Mouse (Mus musculus): ENCODE measurements around the gene Raet1e.
"Not testable (repeated sequence)": the region's sequence is repeated elsewhere in the genome, so short reads cannot be mapped to it uniquely, and the experiment has no call there.

The Raet1e gene

GRCm38 (mm10) chr10:22165328-22166003 is 7.1 kb downstream of the Raet1e start:
- not testable (repeated sequence) for DNase-seq

- not testable (repeated sequence) for DNase-seq
Observed at GRCm38 (mm10) chr10:22166025-22166424, 7.7 kb downstream of the Raet1e start.

GRCm38 (mm10) chr10:22167061-22167460 is 8.7 kb downstream of the Raet1e start:
- DNase-seq: not testable (repeated sequence)

- DNase-seq: not testable (repeated sequence)
Observed at GRCm38 (mm10) chr10:22169116-22169515, 10.7 kb downstream of the Raet1e start.

GRCm38 (mm10) chr10:22172431-22173334 is 14.3 kb downstream of the Raet1e start:
- DNase-seq: not testable (repeated sequence)

GRCm38 (mm10) chr10:22173335-22174189 is 15.2 kb downstream of the Raet1e start:
- DNase-seq: not testable (repeated sequence)

- not testable (repeated sequence) for DNase-seq
Observed at GRCm38 (mm10) chr10:22174190-22174487, 15.8 kb downstream of the Raet1e start.

- not testable (repeated sequence) for DNase-seq
Observed at GRCm38 (mm10) chr10:22176515-22176914, 18.1 kb downstream of the Raet1e start.

- not testable (repeated sequence) for DNase-seq
Observed at GRCm38 (mm10) chr10:22191035-22191434, 32.7 kb downstream of the Raet1e start.

- not testable (repeated sequence) for DNase-seq
Observed at GRCm38 (mm10) chr10:22201352-22201751, 43.0 kb downstream of the Raet1e start.

GRCm38 (mm10) chr10:22202784-22203583 is 44.6 kb downstream of the Raet1e start:
- DNase-seq: not testable (repeated sequence)

- not testable (repeated sequence) for DNase-seq
Observed at GRCm38 (mm10) chr10:22206443-22206842, 48.1 kb downstream of the Raet1e start.

GRCm38 (mm10) chr10:22212012-22212696 is 53.8 kb downstream of the Raet1e start:
- peak; percentile 42 to 47 for DNase-seq

GRCm38 (mm10) chr10:22223474-22224349 is 65.3 kb downstream of the Raet1e start:
- DNase-seq: peak; percentile 6 to 10

- DNase-seq: no peak
Observed at GRCm38 (mm10) chr10:22265060-22265459, 106.7 kb downstream of the Raet1e start.

- not testable (repeated sequence) for DNase-seq
Observed at GRCm38 (mm10) chr10:22270879-22271786, 112.8 kb downstream of the Raet1e start.

GRCm38 (mm10) chr10:22272914-22273683 is 114.7 kb downstream of the Raet1e start:
- DNase-seq: not testable (repeated sequence)

GRCm38 (mm10) chr10:22273684-22274305 is 115.4 kb downstream of the Raet1e start:
- DNase-seq: no peak

Data from lung, adult 18-20 months (tissue).